Mouse (Mus musculus): ENCODE measurements at regions not wholly inside any gene's neighbourhood (a gene's known extent, or its start where the extent isn't known, plus 50 kb on each side); places are given as distances from the start of the nearest gene placed in this dataset.
"Not testable (repeated sequence)": the region's sequence is repeated elsewhere in the genome, so short reads cannot be mapped to it uniquely, and the experiment has no call there.

DNA sequence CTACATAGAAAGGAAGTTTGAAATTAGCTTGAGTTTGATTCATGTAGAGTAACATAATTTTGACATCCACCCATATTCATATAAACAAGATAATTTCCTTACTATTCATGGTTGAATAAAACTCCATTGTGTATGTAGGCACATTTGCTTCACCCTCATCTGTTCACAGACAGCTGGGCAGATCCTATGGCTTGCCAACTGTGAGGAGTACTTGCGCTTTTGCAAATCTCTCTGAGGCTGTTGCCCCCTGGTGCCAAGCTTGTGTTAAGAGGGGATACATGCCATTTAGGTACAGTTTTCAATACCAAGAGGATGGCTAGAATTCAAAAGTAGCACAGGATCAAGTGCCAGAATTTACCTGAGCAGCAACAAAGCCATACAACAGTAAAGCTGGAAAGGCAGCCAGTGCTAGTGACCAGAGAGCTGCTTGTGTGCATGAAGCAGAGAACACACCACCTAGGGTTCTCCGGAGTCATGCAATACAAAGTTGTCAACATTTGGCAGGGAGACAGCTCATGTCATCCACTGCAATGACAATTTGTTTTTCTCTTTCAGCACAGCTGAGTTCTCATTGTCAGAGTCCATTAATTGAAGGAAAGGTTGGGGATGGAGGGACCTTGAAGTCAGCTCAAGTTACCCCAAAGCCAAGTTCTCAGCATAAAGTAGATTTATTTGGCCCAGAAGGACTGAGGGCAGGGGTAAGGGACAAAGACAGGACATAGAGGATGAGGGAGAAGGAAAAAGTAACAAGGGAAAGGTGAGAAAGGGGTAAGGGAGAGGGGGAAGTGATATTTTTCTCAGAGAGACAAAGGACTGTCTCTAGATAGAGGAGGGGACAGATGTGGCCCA lies 321.6 kb upstream of the Cwc22 start:
- Histone ChIP-seq H3K4me1 (ENCODE audit: control insufficient read depth, insufficient read depth, low read length) (no peaks in the 10 kb centered on the region), H3K27ac (replicated peaks; ENCODE audit: low read depth, low read length) (no peak overlapping the region), H3K9me3 (ENCODE audit: control insufficient read depth, low read length) (no peaks in the 10 kb centered on the region), H3K9ac (ENCODE audit: low read depth, low read length, severe bottlenecking) (no peak overlapping the region), H3K4me3 (replicated peaks; ENCODE audit: low read length) (no peak overlapping the region), H3K27me3 (ENCODE audit: control insufficient read depth, insufficient read depth, low read length) (no peaks in the 10 kb centered on the region), H3K36me3 (ENCODE audit: control insufficient read depth, insufficient read depth, low read length) (no peaks in the 10 kb centered on the region), H3K4me2 (replicated peaks; ENCODE audit: low read depth, low read length, severe bottlenecking) (no peak overlapping the region)
- 87% methylated on average over 2 of the region's 2 CpGs for WGBS
- ATAC-seq (ENCODE audit: low FRiP score, low read depth): no peak
- DNase-seq (ENCODE audit: low spot score): no peak
- TF ChIP-seq POLR2A (IDR thresholded peaks at IDR 0.05; ENCODE audit: borderline replicate concordance, extremely low read depth, insufficient read depth, insufficient read length): no peak

DNA sequence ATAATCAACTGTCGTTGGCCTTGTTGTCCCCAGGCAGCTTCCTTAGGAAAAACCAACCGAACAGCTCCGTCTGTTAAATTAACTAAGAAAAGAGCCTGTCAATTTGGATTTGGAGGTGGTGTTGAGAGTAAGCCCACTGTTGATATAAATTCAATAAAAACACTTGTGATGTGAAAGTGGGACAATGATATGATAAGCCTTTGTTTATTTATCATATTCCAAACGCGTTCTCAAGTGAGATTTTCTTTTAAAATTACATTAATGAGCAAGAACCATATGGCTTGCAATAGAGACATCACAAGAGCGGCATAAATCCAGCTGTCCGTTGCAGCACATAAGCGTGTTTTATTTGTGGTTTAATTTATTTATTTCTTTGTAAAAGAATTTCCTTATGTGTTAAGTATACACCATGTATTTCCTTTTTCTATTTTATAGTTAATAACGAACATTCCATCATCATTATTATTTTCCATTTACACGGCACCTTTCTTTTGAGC lies 307.5 kb upstream of the Cwc22 start:
- no peak for DNase-seq (ENCODE audit: low spot score)

DNA sequence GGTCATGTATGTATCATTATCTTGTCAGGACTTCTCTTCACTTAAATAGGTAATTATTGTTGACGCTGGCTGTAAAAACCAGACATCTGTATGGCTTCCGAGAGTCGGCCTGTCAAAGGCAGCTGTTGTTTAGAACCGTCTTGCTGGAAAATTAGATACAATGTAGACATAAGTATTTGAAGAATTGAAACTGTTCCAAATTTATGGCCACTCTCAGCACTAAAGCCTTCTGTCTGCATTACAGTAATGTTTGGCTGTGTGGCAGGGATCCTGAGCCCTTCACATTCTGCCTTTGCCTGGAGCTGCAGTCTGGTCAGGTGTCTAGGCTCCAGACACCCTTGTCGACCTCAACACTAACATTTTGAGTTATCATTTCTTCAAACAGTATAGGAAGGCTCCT lies 300.2 kb upstream of the Cwc22 start:
- Histone ChIP-seq H3K4me2 (replicated peaks; ENCODE audit: low read depth, low read length, severe bottlenecking) (no peak overlapping the region), H3K4me3 (replicated peaks; ENCODE audit: low read length) (no peak overlapping the region), H3K9ac (ENCODE audit: low read depth, low read length, severe bottlenecking) (no peak overlapping the region), H3K36me3 (ENCODE audit: control insufficient read depth, insufficient read depth, low read length) (no peaks in the 10 kb centered on the region), H3K27me3 (ENCODE audit: control insufficient read depth, insufficient read depth, low read length) (no peaks in the 10 kb centered on the region), H3K4me1 (ENCODE audit: control insufficient read depth, insufficient read depth, low read length) (peaks cover 6% of the 10 kb centered on the region; the same call in 1 of the 2 replicates), H3K27ac (replicated peaks; ENCODE audit: low read depth, low read length) (no peak overlapping the region), H3K9me3 (ENCODE audit: control insufficient read depth, low read length) (no peaks in the 10 kb centered on the region)
- TF ChIP-seq POLR2A (IDR thresholded peaks at IDR 0.05; ENCODE audit: borderline replicate concordance, extremely low read depth, insufficient read depth, insufficient read length): no peak
- ATAC-seq (ENCODE audit: low FRiP score, low read depth) (no peak), DNase-seq (ENCODE audit: low spot score) (no peak)
- WGBS: 60% methylated on average over 5 of the region's 5 CpGs

More for the DNA sequence above, 307.5 kb upstream of the Cwc22 start:
- no peaks in the 10 kb centered on the region for H3K9me3 ChIP-seq (ENCODE audit: control insufficient read depth, low read length)
- no peaks in the 10 kb centered on the region for H3K27me3 ChIP-seq (ENCODE audit: control insufficient read depth, insufficient read depth, low read length)
- no peak for ATAC-seq (ENCODE audit: low FRiP score, low read depth)
- TF ChIP-seq POLR2A (IDR thresholded peaks at IDR 0.05; ENCODE audit: borderline replicate concordance, extremely low read depth, insufficient read depth, insufficient read length): no peak
- H3K4me3 ChIP-seq (replicated peaks; ENCODE audit: low read length): no peak overlapping the region
- no peaks in the 10 kb centered on the region for H3K36me3 ChIP-seq (ENCODE audit: control insufficient read depth, insufficient read depth, low read length)
- 55% methylated on average over 10 of the region's 10 CpGs for WGBS
- no peak overlapping the region for H3K4me2 ChIP-seq (replicated peaks; ENCODE audit: low read depth, low read length, severe bottlenecking)
- H3K4me1 ChIP-seq (ENCODE audit: control insufficient read depth, insufficient read depth, low read length): no peaks in the 10 kb centered on the region
- H3K27ac ChIP-seq (replicated peaks; ENCODE audit: low read depth, low read length): no peak overlapping the region
- H3K9ac ChIP-seq (ENCODE audit: low read depth, low read length, severe bottlenecking): no peak overlapping the region

DNA sequence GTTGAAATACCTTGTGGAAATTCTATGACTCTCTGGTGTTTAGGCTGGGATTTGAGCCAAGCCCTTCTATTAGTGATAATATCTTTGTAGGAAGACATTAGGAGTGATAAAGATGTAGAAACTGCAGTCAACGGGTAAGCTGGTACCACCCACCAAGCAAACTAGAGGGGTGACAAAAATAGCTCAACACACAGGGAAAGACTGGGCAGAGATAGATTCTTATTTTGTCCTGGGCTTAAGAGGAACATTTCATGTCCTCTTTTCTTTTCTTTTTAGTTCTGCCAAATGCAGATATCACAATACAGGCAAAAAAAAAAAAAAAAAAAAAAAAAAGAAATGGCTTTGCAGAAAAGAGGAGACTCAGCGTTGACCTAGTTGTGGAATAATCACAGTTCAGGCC lies 294.1 kb upstream of the Cwc22 start:
- Histone ChIP-seq H3K9me3 (ENCODE audit: control insufficient read depth, low read length) (no peaks in the 10 kb centered on the region), H3K4me1 (ENCODE audit: control insufficient read depth, insufficient read depth, low read length) (peaks cover 9% of the 10 kb centered on the region; the same call in 1 of the 2 replicates), H3K36me3 (ENCODE audit: control insufficient read depth, insufficient read depth, low read length) (no peaks in the 10 kb centered on the region), H3K9ac (ENCODE audit: low read depth, low read length, severe bottlenecking) (no peak overlapping the region), H3K27me3 (ENCODE audit: control insufficient read depth, insufficient read depth, low read length) (no peaks in the 10 kb centered on the region), H3K27ac (replicated peaks; ENCODE audit: low read depth, low read length) (no peak overlapping the region), H3K4me2 (replicated peaks; ENCODE audit: low read depth, low read length, severe bottlenecking) (no peak overlapping the region), H3K4me3 (replicated peaks; ENCODE audit: low read length) (no peak overlapping the region)
- no peak for TF ChIP-seq POLR2A (IDR thresholded peaks at IDR 0.05; ENCODE audit: borderline replicate concordance, extremely low read depth, insufficient read depth, insufficient read length)
- no peak for DNase-seq (ENCODE audit: low spot score)
- 70% methylated on average over 2 of the region's 2 CpGs for WGBS
- ATAC-seq (ENCODE audit: low FRiP score, low read depth): no peak

DNA sequence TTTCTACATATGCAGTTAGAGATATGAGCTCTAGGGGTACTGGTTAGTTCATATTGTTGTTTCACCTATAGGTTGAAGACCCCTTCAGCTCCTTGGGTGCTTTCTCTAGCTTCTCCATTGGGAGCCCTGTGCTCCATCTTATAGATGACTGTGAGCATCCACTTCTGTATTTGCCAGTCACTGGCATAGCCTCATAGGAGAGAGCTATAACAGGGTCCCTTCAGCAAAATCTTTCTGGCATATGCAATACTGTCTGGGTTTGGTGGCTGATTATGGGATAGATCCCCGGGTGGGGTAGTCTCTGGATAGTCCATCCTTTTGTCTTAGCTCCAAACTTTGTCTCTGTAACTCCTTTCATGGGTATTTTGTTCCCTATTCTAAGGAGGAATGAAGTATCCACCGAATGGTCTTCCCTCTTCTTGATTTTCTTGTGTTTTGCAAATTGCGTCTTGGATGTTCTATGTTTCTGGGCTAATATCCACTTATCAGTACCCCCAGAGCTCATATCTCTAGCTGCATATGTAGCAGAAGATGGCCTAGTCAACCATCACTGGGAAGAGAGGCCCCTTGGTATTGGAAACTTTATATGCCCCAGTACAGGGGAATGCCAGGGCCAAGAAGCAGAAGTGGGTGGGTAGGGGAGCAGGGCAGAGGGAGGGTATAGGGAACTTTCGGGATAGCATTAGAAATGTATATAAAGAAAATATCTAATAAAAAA lies 279.4 kb upstream of the Cwc22 start:
- not testable (repeated sequence) for H3K9me3 ChIP-seq (ENCODE audit: control insufficient read depth, low read length); H3K4me3 ChIP-seq (replicated peaks; ENCODE audit: low read length); H3K9ac ChIP-seq (ENCODE audit: low read depth, low read length, severe bottlenecking); H3K4me1 ChIP-seq (ENCODE audit: control insufficient read depth, insufficient read depth, low read length); DNase-seq (ENCODE audit: low spot score); H3K27ac ChIP-seq (replicated peaks; ENCODE audit: low read depth, low read length); H3K4me2 ChIP-seq (replicated peaks; ENCODE audit: low read depth, low read length, severe bottlenecking); H3K27me3 ChIP-seq (ENCODE audit: control insufficient read depth, insufficient read depth, low read length); H3K36me3 ChIP-seq (ENCODE audit: control insufficient read depth, insufficient read depth, low read length); ATAC-seq (ENCODE audit: low FRiP score, low read depth)
- WGBS: 86% methylated on average over 4 of the region's 4 CpGs
